Mouse (Mus musculus): ENCODE data around the gene Insl6. TPM values are rescaled to one million over a fixed set of nuclear protein-coding genes. Genes with fewer than 3 reads are reported as not detected.

Gene Insl6
- 10.8 to 13.7 TPM (median 11.6 TPM) in 3 replicates for total RNA-seq (2017)

- peak; percentile 73 for ATAC-seq (replicated peaks; ENCODE audit: insufficient number of reproducible peaks, low FRiP score, low TSS enrichment, poor library complexity, severe bottlenecking)
Measured at GRCm38 (mm10) chr19:29325053-29325851, at the start of gene Insl6. Gene Insl6 (minus strand): TSS chr19:29325356.

GRCm38 (mm10) chr19:29374947-29375346 is 49.8 kb upstream of the Insl6 start:
- no peak for ATAC-seq (replicated peaks; ENCODE audit: insufficient number of reproducible peaks, low FRiP score, low TSS enrichment, poor library complexity, severe bottlenecking)

GRCm38 (mm10) chr19:29373438-29373837 is 48.3 kb upstream of the Insl6 start:
- no peak for ATAC-seq (replicated peaks; ENCODE audit: insufficient number of reproducible peaks, low FRiP score, low TSS enrichment, poor library complexity, severe bottlenecking)

- no peak for ATAC-seq (replicated peaks; ENCODE audit: insufficient number of reproducible peaks, low FRiP score, low TSS enrichment, poor library complexity, severe bottlenecking)
Measured at GRCm38 (mm10) chr19:29372621-29373020, 47.5 kb upstream of the Insl6 start.

DNA sequence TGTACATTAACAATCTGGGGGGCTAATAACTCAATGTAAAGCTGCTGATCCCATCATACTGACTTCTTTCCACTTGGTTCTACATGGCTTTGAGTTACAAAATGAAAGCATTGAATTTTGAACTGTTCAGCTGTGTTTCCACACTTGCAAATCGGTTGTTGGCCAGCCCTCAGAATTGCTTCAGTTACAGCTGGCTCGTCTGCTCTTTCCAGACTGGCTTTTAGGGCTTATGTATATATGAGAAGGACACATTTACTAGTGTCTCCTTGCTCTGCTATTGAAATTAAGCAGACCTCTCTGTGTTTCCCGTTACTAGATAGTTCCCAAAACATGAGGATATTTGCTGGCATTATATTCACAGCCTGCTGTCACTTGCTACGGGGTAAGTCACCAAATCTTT is 47.0 kb upstream of the Insl6 start:
- ATAC-seq (replicated peaks; ENCODE audit: insufficient number of reproducible peaks, low FRiP score, low TSS enrichment, poor library complexity, severe bottlenecking) = no peak

- ATAC-seq (replicated peaks; ENCODE audit: insufficient number of reproducible peaks, low FRiP score, low TSS enrichment, poor library complexity, severe bottlenecking) = no peak
Measured at GRCm38 (mm10) chr19:29371284-29372081, 46.3 kb upstream of the Insl6 start.

- no peak for ATAC-seq (replicated peaks; ENCODE audit: insufficient number of reproducible peaks, low FRiP score, low TSS enrichment, poor library complexity, severe bottlenecking)
Measured at GRCm38 (mm10) chr19:29370545-29371283, 45.6 kb upstream of the Insl6 start.

DNA sequence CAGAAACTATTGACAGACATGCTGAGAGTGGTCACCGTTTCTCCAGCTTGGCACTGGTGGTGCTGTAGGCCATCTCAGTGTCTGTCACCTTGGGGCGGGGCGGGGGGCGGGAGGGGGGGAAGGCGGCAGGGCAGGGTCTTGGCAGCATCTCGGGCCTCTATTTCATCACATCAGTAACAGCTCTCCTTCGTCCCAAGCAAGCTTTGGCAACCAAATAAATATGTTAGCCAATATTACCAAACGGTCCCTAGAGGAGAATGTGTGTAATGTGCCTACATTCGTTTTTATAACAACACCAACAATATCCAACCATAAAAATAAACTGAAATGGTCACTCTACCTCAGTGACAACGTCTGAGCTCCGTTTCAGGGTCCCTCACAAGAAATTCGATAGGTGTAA is 45.0 kb upstream of the Insl6 start:
- no peak for ATAC-seq (replicated peaks; ENCODE audit: insufficient number of reproducible peaks, low FRiP score, low TSS enrichment, poor library complexity, severe bottlenecking)

- no peak for ATAC-seq (replicated peaks; ENCODE audit: insufficient number of reproducible peaks, low FRiP score, low TSS enrichment, poor library complexity, severe bottlenecking)
Measured at GRCm38 (mm10) chr19:29368671-29369309, 43.6 kb upstream of the Insl6 start.

DNA sequence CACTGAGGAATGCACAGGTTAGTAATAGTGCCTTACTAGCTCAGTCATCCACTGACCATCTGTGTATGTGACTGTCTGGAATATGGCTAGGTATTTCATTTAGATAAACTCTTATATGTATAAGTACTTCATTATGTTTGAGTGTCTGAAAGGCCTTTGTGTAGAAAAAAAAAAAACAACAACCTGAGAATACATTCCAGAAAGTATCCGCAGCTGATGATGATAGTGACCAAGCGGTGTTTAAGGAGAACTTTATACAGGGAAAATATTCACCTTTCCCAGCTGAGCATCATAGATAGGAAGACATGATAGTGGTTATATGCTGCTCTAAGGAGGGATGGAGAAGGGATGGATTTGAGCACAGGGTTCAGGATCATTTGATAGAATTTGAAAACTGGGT is 42.9 kb upstream of the Insl6 start:
- ATAC-seq (replicated peaks; ENCODE audit: insufficient number of reproducible peaks, low FRiP score, low TSS enrichment, poor library complexity, severe bottlenecking) = no peak

DNA sequence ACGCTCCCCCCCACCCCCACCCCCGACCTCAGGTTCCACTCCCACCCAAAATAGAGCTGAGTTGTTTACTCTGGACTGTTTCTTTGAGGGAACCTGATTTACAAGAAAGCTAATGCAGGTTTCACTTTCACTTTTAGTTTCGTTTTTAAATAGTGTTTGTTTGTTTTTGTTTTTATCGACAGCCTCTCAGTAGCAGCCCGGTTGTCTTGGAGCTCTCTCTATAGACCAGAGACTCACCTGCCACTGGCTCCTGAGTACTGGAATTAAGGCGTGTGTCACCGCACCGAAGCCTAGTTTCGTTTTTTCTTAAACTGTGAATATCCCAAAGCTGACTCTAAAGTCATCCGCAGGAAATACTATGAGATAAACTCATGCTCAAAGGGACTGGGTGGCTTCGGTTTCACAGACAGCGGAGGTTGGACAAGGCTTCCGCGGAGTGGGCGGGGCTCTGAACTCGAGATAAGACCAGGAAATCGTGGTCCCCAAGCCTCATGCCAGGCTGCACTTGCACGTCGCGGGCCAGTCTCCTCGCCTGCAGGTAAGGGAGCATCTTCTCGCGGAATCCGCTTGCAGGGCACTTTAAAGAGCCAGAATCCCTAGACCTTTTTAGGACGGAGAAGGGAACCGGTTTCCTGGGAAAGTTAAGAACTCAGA is 41.9 kb upstream of the Insl6 start, which contains the start of the genes Plgrkt and Cd274:
TSS of gene Plgrkt (minus strand) at position 422 of the 654 bp plus-strand sequence.
TSS of gene Cd274 (plus strand) at position 487 of the 654 bp plus-strand sequence.
- ATAC-seq (replicated peaks; ENCODE audit: insufficient number of reproducible peaks, low FRiP score, low TSS enrichment, poor library complexity, severe bottlenecking) = peak; percentile 83

GRCm38 (mm10) chr19:29366226-29366968 is 41.2 kb upstream of the Insl6 start:
- ATAC-seq (replicated peaks; ENCODE audit: insufficient number of reproducible peaks, low FRiP score, low TSS enrichment, poor library complexity, severe bottlenecking) = no peak

GRCm38 (mm10) chr19:29365105-29365504 is 39.9 kb upstream of the Insl6 start:
- ATAC-seq (replicated peaks; ENCODE audit: insufficient number of reproducible peaks, low FRiP score, low TSS enrichment, poor library complexity, severe bottlenecking) = no peak

DNA sequence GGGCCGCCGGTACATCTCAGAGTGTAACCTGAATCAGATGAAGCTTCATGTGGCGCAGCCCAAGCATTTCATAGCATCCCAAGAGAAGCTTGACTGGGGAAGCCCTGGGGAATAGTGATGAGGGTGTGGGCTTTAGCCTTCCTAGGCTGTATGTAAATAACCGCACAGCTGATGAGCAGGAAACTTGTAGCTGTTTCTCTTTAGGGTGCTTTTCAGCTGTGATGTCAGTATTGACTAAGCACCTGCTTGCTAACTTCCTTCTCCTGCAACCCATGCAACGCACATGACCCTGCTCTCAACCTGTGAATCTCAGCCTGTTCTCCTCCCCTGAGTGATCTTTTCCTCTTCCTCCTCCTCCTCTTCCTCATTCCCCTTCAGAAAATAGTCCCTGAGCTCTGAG is 38.9 kb upstream of the Insl6 start:
- no peak for ATAC-seq (replicated peaks; ENCODE audit: insufficient number of reproducible peaks, low FRiP score, low TSS enrichment, poor library complexity, severe bottlenecking)

DNA sequence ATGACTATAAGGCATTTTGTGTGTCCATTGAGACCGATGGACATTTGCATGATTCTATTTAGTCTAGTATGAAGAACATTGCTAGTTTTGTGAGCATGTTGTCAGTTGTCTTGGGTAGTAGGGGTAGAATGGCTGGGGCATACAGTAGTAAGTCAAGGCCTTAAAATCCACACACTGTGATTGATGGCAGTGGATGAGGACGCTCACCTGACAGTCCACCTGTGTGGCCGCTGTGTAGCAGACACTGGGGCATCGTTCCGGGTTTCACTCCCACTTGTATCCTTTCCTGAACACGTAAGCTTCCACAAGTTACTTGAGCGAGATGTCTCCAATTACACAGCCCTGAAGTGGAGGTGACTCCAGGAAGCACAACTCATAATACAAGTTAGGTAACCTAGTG is 38.4 kb upstream of the Insl6 start:
- ATAC-seq (replicated peaks; ENCODE audit: insufficient number of reproducible peaks, low FRiP score, low TSS enrichment, poor library complexity, severe bottlenecking) = no peak

GRCm38 (mm10) chr19:29362173-29362930 is 37.2 kb upstream of the Insl6 start:
- ATAC-seq (replicated peaks; ENCODE audit: insufficient number of reproducible peaks, low FRiP score, low TSS enrichment, poor library complexity, severe bottlenecking) = no peak
